Mouse (Mus musculus) liver, adult 2 months (tissue): ENCODE measurements at regions not wholly inside any gene's neighbourhood (a gene's known extent, or its start where the extent isn't known, plus 50 kb on each side); places are given as distances from the start of the nearest gene placed in this dataset.

Source experiments
- DNase-seq: peaks from one replicate; pipeline ENCODE4 v3.0.0-alpha.2; 2011; ENCODE audit warnings: low read depth, low spot score; ENCODE audit errors: extremely low read depth
- H3K27ac ChIP-seq: fragments of 200-500 bp; replicated peaks from 2 replicates; pipeline ENCODE4 v1.5.1; 2012; ENCODE audit warnings: low read depth, mild to moderate bottlenecking, control low read depth, inconsistent platforms, low read length; ENCODE audit not compliant: insufficient read depth
- H3K27me3 ChIP-seq: fragments of 200-500 bp; 2 replicates; pipeline ENCODE4 v1.6.1; 2012; ENCODE audit warnings: mild to moderate bottlenecking, moderate library complexity, low read length, inconsistent platforms; ENCODE audit not compliant: control insufficient read depth, insufficient read depth
- H3K36me3 ChIP-seq: fragments of 200-500 bp; 2 replicates; pipeline ENCODE4 v1.6.1; 2012; ENCODE audit warnings: low read length, inconsistent platforms; ENCODE audit not compliant: control insufficient read depth, insufficient read depth
- H3K4me1 ChIP-seq: fragments of 200-500 bp; 2 replicates; pipeline ENCODE4 v1.6.1; 2011; ENCODE audit warnings: low read length; ENCODE audit not compliant: control insufficient read depth, insufficient read depth
- H3K4me3 ChIP-seq: fragments of 200-500 bp; 2 replicates; pipeline ENCODE4 v1.5.1; 2011; ENCODE audit warnings: low read depth, mild to moderate bottlenecking, control low read depth, low read length, moderate library complexity; ENCODE audit not compliant: insufficient read depth
- H3K79me2 ChIP-seq: fragments of 200-500 bp; 2 replicates; pipeline ENCODE4 v1.6.1; 2012; ENCODE audit warnings: inconsistent platforms, mild to moderate bottlenecking, low read length, moderate library complexity; ENCODE audit not compliant: control insufficient read depth, insufficient read depth
- H3K9ac ChIP-seq: fragments of 200-500 bp; 2 replicates; pipeline ENCODE4 v1.6.1; 2012; ENCODE audit warnings: low read depth, mild to moderate bottlenecking, control low read depth, inconsistent platforms, low read length
- CTCF ChIP-seq: fragments of 200-500 bp; IDR thresholded peaks from 2 replicates; pipeline ENCODE4 v1.5.1; 2011; ENCODE audit warnings: low read depth, low read length, control low read depth
- POLR2A ChIP-seq: fragments of 200-500 bp; IDR thresholded peaks from 2 replicates; pipeline ENCODE4 v1.6.1; 2011; ENCODE audit warnings: low read length, control low read depth; ENCODE audit not compliant: insufficient read depth; ENCODE audit errors: extremely low read depth
- WGBS: fragments of 180-500 bp; shearing (Covaris S2); methylation state at CpG from one replicate; pipeline ENCODE4 v1.1.7; 2018; 5-methylcytosine and 5-hydroxymethylcytosine counted together

GRCm38 (mm10) chr8:26509254-26509653 lies 389.9 kb downstream of the Gm45692 start:
- no peaks in the 10 kb centered on the region for H3K4me1 ChIP-seq
- H3K27me3 ChIP-seq = peaks cover 5% of the 10 kb centered on the region; the same call in 1 of the 2 replicates
- 63% methylated on average over 3 of the region's 3 CpGs for WGBS
- no peak overlapping the region for H3K27ac ChIP-seq
- TF ChIP-seq POLR2A (no peak), CTCF (no peak)
- no peak overlapping the region for H3K9ac ChIP-seq
- no peak for DNase-seq
- no peaks in the 10 kb centered on the region for H3K79me2 ChIP-seq
- no peaks in the 10 kb centered on the region for H3K36me3 ChIP-seq
- no peak overlapping the region for H3K4me3 ChIP-seq

GRCm38 (mm10) chr8:26513001-26513400 lies 393.7 kb downstream of the Gm45692 start:
- Histone ChIP-seq H3K4me3 (no peak overlapping the region), H3K27ac (no peak overlapping the region), H3K4me1 (no peaks in the 10 kb centered on the region), H3K36me3 (no peaks in the 10 kb centered on the region), H3K9ac (no peak overlapping the region), H3K79me2 (no peaks in the 10 kb centered on the region), H3K27me3 (peaks cover 5% of the 10 kb centered on the region; the same call in 1 of the 2 replicates)
- 81% methylated on average over 7 of the region's 7 CpGs for WGBS
- TF ChIP-seq POLR2A = no peak
- no peak for TF ChIP-seq CTCF
- no peak for DNase-seq

- no peak for TF ChIP-seq CTCF
- no peak for TF ChIP-seq POLR2A
- DNase-seq = no peak
- WGBS = 89% methylated on average over 2 of the region's 2 CpGs
Measured at GRCm38 (mm10) chr8:26524237-26524636, 404.9 kb downstream of the Gm45692 start.

GRCm38 (mm10) chr8:26526474-26527185 lies 407.3 kb downstream of the Gm45692 start:
- no peaks in the 10 kb centered on the region for H3K79me2 ChIP-seq
- H3K27me3 ChIP-seq = no peaks in the 10 kb centered on the region
- no peak for DNase-seq
- H3K4me3 ChIP-seq = no peak overlapping the region
- no peaks in the 10 kb centered on the region for H3K4me1 ChIP-seq
- H3K9ac ChIP-seq = no peak overlapping the region
- TF ChIP-seq CTCF (no peak), POLR2A (no peak)
- H3K36me3 ChIP-seq = no peaks in the 10 kb centered on the region
- H3K27ac ChIP-seq = no peak overlapping the region
- 70% methylated on average over 10 of the region's 10 CpGs for WGBS

More at GRCm38 (mm10) chr8:26524237-26524636, 404.9 kb downstream of the Gm45692 start:
- Histone ChIP-seq H3K27me3 (no peaks in the 10 kb centered on the region), H3K4me1 (no peaks in the 10 kb centered on the region), H3K9ac (no peak overlapping the region), H3K79me2 (no peaks in the 10 kb centered on the region), H3K36me3 (no peaks in the 10 kb centered on the region), H3K4me3 (no peak overlapping the region), H3K27ac (no peak overlapping the region)

GRCm38 (mm10) chr8:26527186-26527580 lies 407.8 kb downstream of the Gm45692 start:
- H3K4me3 ChIP-seq = no peak overlapping the region
- TF ChIP-seq CTCF (no peak), POLR2A (no peak)
- no peaks in the 10 kb centered on the region for H3K4me1 ChIP-seq
- H3K27ac ChIP-seq = no peak overlapping the region
- no peaks in the 10 kb centered on the region for H3K79me2 ChIP-seq
- DNase-seq = no peak
- no peaks in the 10 kb centered on the region for H3K27me3 ChIP-seq
- no peaks in the 10 kb centered on the region for H3K36me3 ChIP-seq
- H3K9ac ChIP-seq = no peak overlapping the region
- 72% methylated on average over 5 of the region's 5 CpGs for WGBS

GRCm38 (mm10) chr8:26529921-26530320 lies 410.6 kb downstream of the Gm45692 start:
- Histone ChIP-seq H3K27ac (no peak overlapping the region), H3K4me3 (no peak overlapping the region), H3K27me3 (no peaks in the 10 kb centered on the region), H3K4me1 (no peaks in the 10 kb centered on the region), H3K79me2 (no peaks in the 10 kb centered on the region), H3K9ac (no peak overlapping the region), H3K36me3 (no peaks in the 10 kb centered on the region)
- 56% methylated on average over 8 of the region's 8 CpGs for WGBS
- DNase-seq = no peak
- no peak for TF ChIP-seq CTCF
- TF ChIP-seq POLR2A = no peak
